Mouse (Mus musculus): ENCODE results near the gene Bcl2l11. TPM values are rescaled to one million over a fixed set of nuclear protein-coding genes. Genes with fewer than 3 reads are reported as not detected.

Gene Bcl2l11
- polyA plus RNA-seq, 1 experiment, result 17.0 TPM

DNA sequence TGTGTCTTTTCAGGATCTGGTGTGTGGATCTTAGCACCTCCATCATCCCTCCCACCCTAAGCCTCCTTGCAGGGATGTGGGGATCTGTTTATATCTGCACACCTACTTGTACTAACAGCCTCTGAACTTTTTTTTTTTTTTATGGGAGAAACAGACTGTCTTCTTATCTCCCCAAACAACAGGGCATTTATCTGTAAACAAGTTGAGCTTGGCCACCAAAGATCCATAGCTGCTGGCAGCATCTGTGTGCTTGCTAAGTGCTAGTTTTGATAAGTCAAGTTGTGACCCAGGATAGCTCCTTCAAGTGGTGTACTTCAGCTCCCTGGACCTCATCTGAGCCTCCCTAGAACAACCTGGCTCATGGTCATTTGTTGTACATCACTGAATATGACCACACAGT, 18.2 kb downstream of the Bcl2l11 start:
- TF ChIP-seq CTCF (IDR thresholded peaks at IDR 0.05; ENCODE audit: borderline replicate concordance, extremely low read depth, insufficient read depth, insufficient read length), result no peak
- DNase-seq (ENCODE audit: low read depth), result no peak

DNA sequence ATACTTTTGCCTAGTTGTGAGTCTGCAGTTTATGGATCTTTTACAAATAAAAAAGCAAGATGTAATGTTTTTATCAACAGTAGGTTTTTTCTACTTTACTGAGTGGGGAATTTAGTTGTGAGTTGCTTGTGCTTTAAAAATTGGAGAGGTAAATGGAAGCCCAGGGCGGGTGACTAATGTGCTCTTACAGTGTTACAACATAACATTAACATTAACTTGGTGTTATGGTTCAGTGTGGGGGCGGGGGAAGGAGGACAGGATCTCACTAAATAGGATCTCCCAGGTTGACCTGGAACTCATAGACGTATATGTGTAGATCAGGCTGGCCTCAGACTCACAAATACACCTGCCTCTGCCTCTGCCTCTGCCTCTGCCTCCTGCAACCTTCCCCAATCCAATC, 19.6 kb downstream of the Bcl2l11 start:
- DNase-seq (ENCODE audit: low read depth), result no peak
- TF ChIP-seq POLR2A (IDR thresholded peaks at IDR 0.05; ENCODE audit: borderline replicate concordance, extremely low read depth, insufficient read depth, insufficient read length, poor library complexity, severe bottlenecking) (no peak), CTCF (IDR thresholded peaks at IDR 0.05; ENCODE audit: borderline replicate concordance, extremely low read depth, insufficient read depth, insufficient read length) (no peak)

DNA sequence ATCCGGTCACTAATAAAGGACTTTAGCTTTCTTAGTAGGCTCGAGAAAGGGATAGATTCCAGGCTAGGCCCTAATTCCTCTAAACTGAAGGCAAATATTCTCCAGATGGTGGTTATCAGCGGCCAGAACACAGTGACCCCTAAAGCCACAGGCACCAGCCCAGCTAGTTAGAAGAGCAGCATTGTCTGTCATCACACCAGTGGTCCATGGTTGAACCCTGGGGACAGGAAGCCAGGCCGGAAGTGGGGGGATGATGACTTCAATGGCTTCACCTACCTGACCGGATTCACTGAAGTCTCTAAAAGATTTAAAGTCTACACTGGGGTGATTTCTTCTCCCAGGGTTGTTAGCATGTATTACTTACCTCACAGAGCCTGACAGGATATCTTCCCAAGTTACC, 23.8 kb downstream of the Bcl2l11 start:
- no peak for DNase-seq (ENCODE audit: low read depth)
- no peak for TF ChIP-seq POLR2A (IDR thresholded peaks at IDR 0.05; ENCODE audit: borderline replicate concordance, extremely low read depth, insufficient read depth, insufficient read length, poor library complexity, severe bottlenecking)
- no peak for TF ChIP-seq CTCF (IDR thresholded peaks at IDR 0.05; ENCODE audit: borderline replicate concordance, extremely low read depth, insufficient read depth, insufficient read length)

DNA sequence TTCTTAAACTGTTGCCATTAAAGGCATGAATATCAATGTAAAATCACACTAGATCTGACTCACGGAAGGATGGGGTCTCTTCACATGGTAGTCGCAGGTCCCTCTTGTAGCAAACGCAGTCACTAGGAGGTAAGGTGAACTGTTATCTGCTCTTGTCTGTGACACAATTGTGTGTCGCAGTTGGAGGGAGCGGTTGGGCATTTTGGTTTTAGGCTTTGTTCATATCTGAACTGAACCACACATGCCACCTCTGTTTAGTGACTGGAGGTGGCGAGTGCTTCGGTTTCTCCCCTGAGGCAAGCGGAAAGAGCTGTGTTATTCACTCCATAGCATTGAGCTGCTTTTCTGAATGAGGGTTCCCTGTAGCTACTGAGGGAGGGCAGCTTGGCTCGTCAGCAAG, 26.4 kb downstream of the Bcl2l11 start:
- TF ChIP-seq POLR2A (IDR thresholded peaks at IDR 0.05; ENCODE audit: borderline replicate concordance, extremely low read depth, insufficient read depth, insufficient read length, poor library complexity, severe bottlenecking) (no peak), CTCF (IDR thresholded peaks at IDR 0.05; ENCODE audit: borderline replicate concordance, extremely low read depth, insufficient read depth, insufficient read length) (no peak)
- DNase-seq (ENCODE audit: low read depth), result no peak

DNA sequence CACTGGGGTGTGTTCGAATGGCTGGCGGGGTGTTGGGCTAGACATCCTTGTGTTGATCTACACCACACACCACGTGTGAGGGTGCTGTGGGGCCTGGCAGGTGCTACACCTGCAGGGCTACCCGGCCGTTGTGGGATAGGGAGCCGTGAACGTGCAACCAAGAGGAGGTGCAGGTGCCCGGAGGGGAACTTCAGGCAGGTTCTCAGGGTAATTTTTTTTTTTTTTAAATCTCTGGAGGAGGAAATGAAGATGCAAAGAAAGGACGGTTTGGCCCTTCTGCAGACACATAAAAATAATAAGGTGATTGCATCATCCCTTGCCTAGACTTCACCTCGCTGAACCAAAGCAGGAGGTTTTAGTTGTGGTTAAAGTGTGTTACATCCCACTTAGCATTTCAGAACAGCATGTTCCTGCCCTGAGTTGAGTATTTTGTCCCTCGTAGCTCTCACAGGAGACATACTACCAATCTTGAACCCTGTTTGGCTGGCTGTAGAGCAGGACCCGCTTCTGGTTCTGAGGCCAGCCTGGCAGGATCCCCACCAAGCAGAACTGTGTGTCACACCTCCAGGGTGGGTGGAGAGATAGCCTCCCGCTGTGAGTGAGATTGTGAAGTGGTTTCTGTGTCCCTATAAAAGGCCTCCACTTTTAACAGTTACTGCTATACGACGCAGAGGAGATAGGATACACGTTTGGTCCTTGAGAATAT, 27.2 kb downstream of the Bcl2l11 start:
- TF ChIP-seq POLR2A (IDR thresholded peaks at IDR 0.05; ENCODE audit: borderline replicate concordance, extremely low read depth, insufficient read depth, insufficient read length, poor library complexity, severe bottlenecking) (no peak), CTCF (IDR thresholded peaks at IDR 0.05; ENCODE audit: borderline replicate concordance, extremely low read depth, insufficient read depth, insufficient read length) (no peak)

DNA sequence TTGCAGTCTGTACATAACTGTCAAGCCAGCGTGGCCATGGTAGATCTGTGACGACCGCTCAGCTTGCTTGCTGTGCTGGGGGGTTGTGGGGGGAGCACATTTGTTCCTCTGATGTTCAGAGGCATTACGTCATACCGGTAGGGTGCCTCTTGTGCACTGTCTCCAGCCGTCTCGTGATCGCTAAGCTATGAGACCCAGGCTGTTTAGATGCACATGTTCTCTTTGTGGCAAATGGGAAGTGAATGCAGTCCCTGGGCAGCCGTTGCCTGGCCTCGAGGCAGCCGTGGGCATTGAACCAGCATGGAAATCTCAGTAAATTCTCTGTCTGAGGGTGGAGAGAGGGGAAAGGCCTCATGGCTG, 27.7 kb downstream of the Bcl2l11 start:
- DNase-seq (ENCODE audit: low read depth), result peak; percentile 71
- TF ChIP-seq POLR2A (IDR thresholded peaks at IDR 0.05; ENCODE audit: borderline replicate concordance, extremely low read depth, insufficient read depth, insufficient read length, poor library complexity, severe bottlenecking) (no peak), CTCF (IDR thresholded peaks at IDR 0.05; ENCODE audit: borderline replicate concordance, extremely low read depth, insufficient read depth, insufficient read length) (no peak)

More for the DNA sequence above, 27.2 kb downstream of the Bcl2l11 start:
- DNase-seq (ENCODE audit: low read depth), result no peak

DNA sequence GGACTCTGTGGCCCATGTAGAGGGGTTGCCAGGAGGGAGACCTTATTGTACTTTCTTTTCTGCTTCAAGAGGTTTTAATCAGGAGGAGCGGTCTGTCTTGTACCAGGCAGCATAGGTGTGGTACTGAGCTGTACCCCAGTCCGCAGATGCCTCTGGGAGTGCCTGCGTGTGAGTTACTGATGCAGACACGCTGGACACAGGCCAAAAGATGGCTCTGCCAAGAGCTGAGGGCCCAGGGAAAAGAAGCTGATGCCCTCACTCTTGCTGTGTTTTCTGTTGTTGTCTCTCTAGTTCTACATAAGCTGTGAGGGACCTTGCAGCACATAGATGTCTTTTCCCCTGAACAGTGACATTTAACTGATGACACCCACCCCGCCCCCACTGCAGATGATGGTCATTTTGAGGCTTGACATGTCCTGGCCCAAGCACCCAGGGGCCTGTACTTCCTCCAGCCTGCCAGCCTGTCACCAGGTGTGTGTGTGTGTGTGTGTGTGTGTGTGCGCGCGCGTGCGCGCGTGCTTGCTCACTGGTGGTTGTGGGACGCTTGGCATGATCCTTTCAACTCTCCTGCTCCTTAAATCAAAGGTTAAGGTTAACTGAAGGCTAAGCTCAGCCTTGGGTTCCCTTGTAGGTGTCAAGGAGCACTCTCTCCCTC, 29.7 kb downstream of the Bcl2l11 start:
- TF ChIP-seq CTCF (IDR thresholded peaks at IDR 0.05; ENCODE audit: borderline replicate concordance, extremely low read depth, insufficient read depth, insufficient read length) (no peak), POLR2A (IDR thresholded peaks at IDR 0.05; ENCODE audit: borderline replicate concordance, extremely low read depth, insufficient read depth, insufficient read length, poor library complexity, severe bottlenecking) (no peak)
- DNase-seq (ENCODE audit: low read depth), result peak; percentile 61

DNA sequence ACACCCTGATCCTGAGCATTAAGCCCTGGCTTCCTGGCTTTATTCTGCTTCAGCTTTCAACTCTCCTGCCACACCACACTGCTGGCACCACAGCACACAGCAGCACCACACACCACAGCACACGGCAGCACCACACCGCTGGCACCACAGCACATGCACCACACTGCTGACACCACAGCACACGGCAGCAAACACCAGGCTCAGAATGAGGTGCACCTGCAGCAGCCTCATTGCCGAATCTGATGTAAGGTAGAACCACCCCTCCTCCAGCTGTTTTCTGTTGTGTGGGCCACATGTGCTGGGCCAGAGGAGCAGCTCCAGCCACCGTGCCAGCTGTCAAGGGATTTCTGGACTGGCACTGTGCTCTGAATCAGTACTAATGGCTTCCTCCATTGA, 30.2 kb downstream of the Bcl2l11 start:
- no peak for DNase-seq (ENCODE audit: low read depth)
- TF ChIP-seq CTCF (IDR thresholded peaks at IDR 0.05; ENCODE audit: borderline replicate concordance, extremely low read depth, insufficient read depth, insufficient read length), result no peak
- no peak for TF ChIP-seq POLR2A (IDR thresholded peaks at IDR 0.05; ENCODE audit: borderline replicate concordance, extremely low read depth, insufficient read depth, insufficient read length, poor library complexity, severe bottlenecking)

DNA sequence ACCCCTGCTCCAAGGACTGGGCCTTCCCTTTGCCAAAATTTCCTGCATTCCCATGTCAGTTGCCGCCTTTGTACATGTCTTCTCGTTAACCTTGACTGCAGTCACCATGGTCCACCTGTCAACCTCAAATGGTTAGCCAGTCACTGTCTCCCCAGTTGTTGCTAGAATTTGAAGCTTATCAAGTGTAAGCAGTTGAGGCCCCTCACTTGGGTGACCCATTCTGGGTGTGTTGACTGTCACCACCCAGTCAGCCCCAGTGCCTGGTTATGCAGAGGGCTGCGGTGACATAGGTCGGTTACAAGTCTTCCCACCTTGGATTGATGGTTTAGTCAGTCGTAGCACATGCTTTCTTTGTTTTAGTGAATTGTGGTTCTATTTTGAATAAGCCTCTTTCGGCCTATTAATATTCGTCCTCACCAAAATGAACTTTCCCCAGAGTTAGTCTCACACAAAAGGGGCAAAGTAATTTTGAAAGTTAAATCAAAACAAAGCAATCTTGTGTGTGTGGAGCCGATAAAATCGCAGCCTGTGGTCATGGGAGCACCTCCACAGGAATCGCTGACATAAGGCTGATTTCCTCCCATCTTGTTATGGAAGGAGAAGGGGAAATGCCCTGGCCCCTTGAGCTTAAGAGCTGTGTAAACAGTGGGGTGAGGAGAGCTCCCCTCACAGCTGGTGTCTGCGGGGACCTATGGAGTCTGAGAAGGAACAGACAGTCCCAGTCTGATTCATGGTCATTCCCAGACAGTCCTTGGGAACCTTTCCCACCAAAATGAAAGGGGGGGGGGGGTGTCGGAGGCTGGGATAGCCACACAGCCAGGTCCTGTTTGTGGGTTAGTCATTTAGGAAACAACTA, 30.9 kb downstream of the Bcl2l11 start:
- DNase-seq (ENCODE audit: low read depth), result no peak
- TF ChIP-seq POLR2A (IDR thresholded peaks at IDR 0.05; ENCODE audit: borderline replicate concordance, extremely low read depth, insufficient read depth, insufficient read length, poor library complexity, severe bottlenecking) (no peak), CTCF (IDR thresholded peaks at IDR 0.05; ENCODE audit: borderline replicate concordance, extremely low read depth, insufficient read depth, insufficient read length) (no peak)

DNA sequence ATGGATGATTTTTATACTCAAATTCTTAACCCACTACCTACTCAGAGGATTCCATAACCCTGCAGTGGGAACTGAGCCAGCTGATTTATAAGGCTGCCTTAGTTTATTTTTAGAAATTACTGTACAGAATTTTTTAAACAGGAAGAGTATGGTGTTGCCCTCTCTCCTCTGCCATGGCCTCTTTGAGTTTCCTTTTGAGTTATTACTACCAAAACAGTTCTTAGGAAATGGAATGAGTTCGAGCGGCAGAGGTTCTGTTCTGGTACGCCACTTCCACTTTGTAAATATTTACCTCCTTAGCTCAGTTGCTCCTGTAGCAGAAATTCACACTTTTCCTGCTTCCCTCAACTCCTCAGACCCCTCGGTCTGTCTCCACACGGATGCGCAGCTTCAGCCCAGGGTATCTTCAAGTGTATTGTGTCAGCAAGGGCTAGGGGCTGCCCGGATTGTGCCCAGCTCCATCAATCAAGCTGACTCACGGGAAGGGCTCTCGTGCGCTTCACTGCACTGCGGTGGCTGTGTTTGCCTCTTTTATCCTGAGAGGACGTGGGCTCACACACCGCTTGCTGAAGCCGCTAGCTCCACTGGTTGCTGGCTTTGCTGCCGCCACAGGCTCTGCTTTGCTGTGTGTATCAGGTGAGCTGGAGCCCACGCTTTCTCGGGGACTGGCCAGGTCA, 33.0 kb downstream of the Bcl2l11 start:
- no peak for TF ChIP-seq POLR2A (IDR thresholded peaks at IDR 0.05; ENCODE audit: borderline replicate concordance, extremely low read depth, insufficient read depth, insufficient read length, poor library complexity, severe bottlenecking)
- TF ChIP-seq CTCF (IDR thresholded peaks at IDR 0.05; ENCODE audit: borderline replicate concordance, extremely low read depth, insufficient read depth, insufficient read length), result no peak
- DNase-seq (ENCODE audit: low read depth), result peak; percentile 61

DNA sequence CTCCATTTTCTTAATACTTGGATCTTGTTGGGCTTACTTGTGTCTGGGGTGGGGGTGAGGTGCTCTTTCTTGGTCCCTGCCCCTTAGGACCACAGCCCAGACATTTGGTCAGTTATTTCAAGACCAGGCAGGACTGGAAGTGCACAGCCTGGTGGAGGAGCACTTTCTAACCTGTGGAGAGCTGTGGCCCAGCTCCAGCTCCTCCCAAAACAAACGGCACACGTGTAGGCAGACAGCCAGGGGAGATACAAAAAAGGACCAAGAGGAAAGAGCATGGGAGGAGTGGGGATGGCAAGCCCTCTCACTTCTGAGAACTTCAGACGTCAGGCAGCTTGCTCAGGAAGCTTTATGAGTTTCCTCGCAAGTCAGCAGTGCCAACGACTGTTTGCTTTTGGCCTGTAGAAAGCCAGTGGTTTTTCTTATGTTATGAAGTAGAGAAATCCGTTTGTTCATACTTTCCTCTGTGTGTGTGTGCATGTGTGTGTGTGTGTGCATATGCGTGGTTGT, 33.8 kb downstream of the Bcl2l11 start:
- DNase-seq (ENCODE audit: low read depth), result no peak
- TF ChIP-seq CTCF (IDR thresholded peaks at IDR 0.05; ENCODE audit: borderline replicate concordance, extremely low read depth, insufficient read depth, insufficient read length) (no peak), POLR2A (IDR thresholded peaks at IDR 0.05; ENCODE audit: borderline replicate concordance, extremely low read depth, insufficient read depth, insufficient read length, poor library complexity, severe bottlenecking) (no peak)

All from brain, embryonic 14.5 days (tissue).